Mouse (Mus musculus): ENCODE measurements around the gene Zfp683. TPM values are rescaled to one million over a fixed set of nuclear protein-coding genes. Genes with fewer than 3 reads are reported as not detected.

Zfp683 gene
- total RNA-seq, 1 experiment from 2014 or later = 0.58 TPM

Other genes with a start within 250 kb of the Zfp683 start
- gene Rps6ka1, start 166.0 kb upstream of the Zfp683 start, total RNA-seq (2017) = 67.3 and 80.3 TPM in 2 replicates
- gene Hmgn2, start 85.2 kb upstream of the Zfp683 start, total RNA-seq (2017) = 290 and 299 TPM in 2 replicates
- 15.6 and 16.6 TPM in 2 replicates for gene Dhdds, start 52.9 kb upstream of the Zfp683 start, total RNA-seq (2017)
- gene Lin28a, start 35.0 kb upstream of the Zfp683 start, total RNA-seq (2017) = 13.6 and 16.1 TPM in 2 replicates
- 4.2 and 7.4 TPM in 2 replicates for gene Crybg2, start 7.0 kb downstream of the Zfp683 start, total RNA-seq (2017)
- 2,308 and 2,325 TPM in 2 replicates for gene Cd52, start 41.2 kb downstream of the Zfp683 start, total RNA-seq (2017)
- gene Ubxn11, start 48.7 kb downstream of the Zfp683 start, total RNA-seq (2017) = 15.0 and 22.1 TPM in 2 replicates
- 471 and 477 TPM in 2 replicates for gene Sh3bgrl3, start 75.0 kb downstream of the Zfp683 start, total RNA-seq (2017)
- 26.5 and 38.3 TPM in 2 replicates for gene Cep85, start 133.3 kb downstream of the Zfp683 start, total RNA-seq (2017)
- gene Gm7534, start 149.2 kb downstream of the Zfp683 start, total RNA-seq (2017) = not detected in 2 replicates
- gene Catsper4, start 173.5 kb downstream of the Zfp683 start, total RNA-seq (2017) = not detected in 2 replicates
- 0.58 and 0.98 TPM in 2 replicates for gene Cnksr1, start 184.6 kb downstream of the Zfp683 start, total RNA-seq (2017)
- gene E130218I03Rik, start 189.8 kb downstream of the Zfp683 start, total RNA-seq (2017) = 0.47 TPM in 1 of 2 replicates, not detected in the other
- gene Zfp593, start 191.8 kb downstream of the Zfp683 start, total RNA-seq (2017) = 3.6 and 5.7 TPM in 2 replicates
- not detected in 2 replicates for gene Gm30191, start 193.1 kb downstream of the Zfp683 start, total RNA-seq (2017)
- gene Grrp1, start 200.3 kb downstream of the Zfp683 start, total RNA-seq (2017) = not detected in 2 replicates
- 15.5 and 18.7 TPM in 2 replicates for gene Pdik1l, start 234.1 kb downstream of the Zfp683 start, total RNA-seq (2017)